ENCODE assay signal across 14 mouse cellular contexts in genomic region chr17:73831427-73831826, GRCm38 (mm10). TPM values are rescaled to one million over a fixed set of nuclear protein-coding genes. Genes with fewer than 3 reads are reported as not detected.
DNase-seq lines count a peak whose midpoint lies in the region; ATAC-seq and TF ChIP-seq lines count a peak whose summit lies in the region.
"Had no signal": no experiment of that assay in that cellular context is flagged by ENCODE, and none has a peak within 500 bp of the region (broad histone marks: within the 10 kb centered on the region; RNA-seq: fewer than 3 reads in every experiment).

No protein-coding gene starts in this region.

- peak; percentile 62 for DNase-seq in midbrain, postnatal 0 days (ENCODE audit: low spot score)
- peak; percentile 83 to 88 for DNase-seq in cerebellum, postnatal 14 days
- DNase-seq in layer of hippocampus, postnatal 25 days (ENCODE audit: extremely low spot score in 1 of 2, low spot score in 1 of 2): peak; percentile 37 to 55
- DNase-seq in adrenal gland, postnatal 36 days: no peak
- DNase-seq in neural tube, embryonic 10.5 days (ENCODE audit: extremely low spot score, low spot score): no peak
- no peak for DNase-seq in urinary bladder, postnatal 14 days (ENCODE audit: low spot score)
- DNase-seq: heart, adult 18-20 months; lung, adult 18-20 months; thymus, postnatal 25 days had no signal

- TF ChIP-seq CTCF in midbrain, postnatal 0 days (IDR thresholded peaks at IDR 0.05): no peak

- H3K9ac ChIP-seq in midbrain, postnatal 0 days (replicated peaks; ENCODE audit: low read length, poor library complexity, severe bottlenecking): no peak overlapping the region
- no peak overlapping the region for H3K9ac ChIP-seq in midbrain, embryonic 13.5 days (replicated peaks)
- H3K9ac ChIP-seq: embryonic facial prominence, embryonic 15.5 days; forebrain, embryonic 15.5 days; kidney, embryonic 15.5 days; limb, embryonic 12.5 days had no signal

- no peak overlapping the region for H3K4me2 ChIP-seq in midbrain, postnatal 0 days (ENCODE audit: low read depth, low read length, poor library complexity, severe bottlenecking)
- H3K4me2 ChIP-seq in midbrain, embryonic 13.5 days (replicated peaks): no peak overlapping the region
- H3K4me2 ChIP-seq: embryonic facial prominence, embryonic 15.5 days; forebrain, embryonic 15.5 days; kidney, embryonic 15.5 days; limb, embryonic 12.5 days had no signal

- no peak overlapping the region for H3K4me3 ChIP-seq in midbrain, postnatal 0 days (ENCODE audit: low read depth, low read length)
- no peak overlapping the region for H3K4me3 ChIP-seq in midbrain, embryonic 13.5 days (replicated peaks)
- H3K4me3 ChIP-seq: embryonic facial prominence, embryonic 15.5 days; forebrain, embryonic 15.5 days; kidney, embryonic 15.5 days; limb, embryonic 12.5 days had no signal

- no peaks in the 10 kb centered on the region for H3K4me1 ChIP-seq in midbrain, postnatal 0 days (ENCODE audit: insufficient read depth, low read length)
- no peaks in the 10 kb centered on the region for H3K4me1 ChIP-seq in midbrain, embryonic 13.5 days (replicated peaks)
- H3K4me1 ChIP-seq: embryonic facial prominence, embryonic 15.5 days; forebrain, embryonic 15.5 days; kidney, embryonic 15.5 days; limb, embryonic 12.5 days had no signal

- H3K36me3 ChIP-seq in midbrain, postnatal 0 days (ENCODE audit: insufficient read depth, low read length): peaks cover 45% of the 10 kb centered on the region
- H3K36me3 ChIP-seq in midbrain, embryonic 13.5 days: peaks cover 42% of the 10 kb centered on the region
- H3K36me3 ChIP-seq: embryonic facial prominence, embryonic 15.5 days had no signal

- no peaks in the 10 kb centered on the region for H3K9me3 ChIP-seq in midbrain, postnatal 0 days (ENCODE audit: low read length)
- H3K9me3 ChIP-seq in midbrain, embryonic 13.5 days: no peaks in the 10 kb centered on the region
- H3K9me3 ChIP-seq: embryonic facial prominence, embryonic 15.5 days; forebrain, embryonic 15.5 days; kidney, embryonic 15.5 days; limb, embryonic 12.5 days had no signal

- ATAC-seq in midbrain, postnatal 0 days (ENCODE audit: low FRiP score): no peak
- ATAC-seq in midbrain, embryonic 13.5 days: no peak
- ATAC-seq: forebrain, embryonic 15.5 days had no signal

- no peak overlapping the region for H3K27ac ChIP-seq in midbrain, postnatal 0 days (ENCODE audit: low read depth, low read length)
- no peak overlapping the region for H3K27ac ChIP-seq in midbrain, embryonic 13.5 days
- H3K27ac ChIP-seq: embryonic facial prominence, embryonic 15.5 days; forebrain, embryonic 15.5 days; kidney, embryonic 15.5 days; limb, embryonic 12.5 days had no signal

- 77% methylated on average over 4 of the region's 4 CpGs for WGBS in midbrain, postnatal 0 days
- WGBS in midbrain, embryonic 13.5 days: 72% methylated on average over 4 of the region's 4 CpGs

- H3K27me3 ChIP-seq in midbrain, postnatal 0 days (ENCODE audit: insufficient read depth, low read length): no peaks in the 10 kb centered on the region
- no peaks in the 10 kb centered on the region for H3K27me3 ChIP-seq in midbrain, embryonic 13.5 days
- H3K27me3 ChIP-seq: embryonic facial prominence, embryonic 15.5 days; forebrain, embryonic 15.5 days; kidney, embryonic 15.5 days; limb, embryonic 12.5 days had no signal

RNA-seq across cellular contexts. Expression of gene Ehd3, which starts 27.5 kb away (rescaled TPM):
- 46.5 and 48.1 TPM in 2 replicates for total RNA-seq in midbrain, postnatal 0 days (2014; rRNA removed)
- 26.5 and 27.6 TPM in 2 replicates for polyA plus RNA-seq in midbrain, postnatal 0 days (2015; fragmentation: Nextera tagmentation; extraction: Ambion mirVana)
- 10.7 and 11.4 TPM in 2 replicates for polyA plus RNA-seq in midbrain, embryonic 13.5 days (2015; fragmentation: Nextera tagmentation; extraction: Ambion mirVana)
- 100 to 1,000 TPM; 128 to 138 TPM for total RNA-seq in layer of hippocampus, postnatal 25 days (2021)
- total RNA-seq in adrenal gland, postnatal 36 days (2021): 100 to 1,000 TPM in 1 of 2 experiments, 10 to 100 TPM in 1; 59.7 to 127 TPM

Comparison
In these comparisons a context has a peak if more than half of its experiments do, and no peak if none do; other contexts are left out.
1. DNase-seq: peak in midbrain, postnatal 0 days (single experiment), cerebellum, postnatal 14 days (2 of 2) and layer of hippocampus, postnatal 25 days (2 of 2); none in adrenal gland, postnatal 36 days (0 of 2), neural tube, embryonic 10.5 days (single experiment) and urinary bladder, postnatal 14 days (single experiment).